Mouse (Mus musculus): Measurements from ENCODE around the gene Casc4. TPM values are rescaled to one million over a fixed set of nuclear protein-coding genes. Genes with fewer than 3 reads are reported as not detected.
A peak's percentile ranks its signal among the peaks of the same experiment; 100 is the strongest.

Casc4 gene
- polyA plus RNA-seq, 1 experiment from 2014 or later = 4.9 TPM

GRCm38 (mm10) chr2:121943364-121943763, 76.6 kb downstream of the Casc4 start:
- Histone ChIP-seq H3K9me3 (ENCODE audit: low read length) (no peaks in the 10 kb centered on the region), H3K4me1 (ENCODE audit: insufficient read depth) (no peaks in the 10 kb centered on the region), H3K4me2 (ENCODE audit: low read depth, low read length) (no peak overlapping the region), H3K36me3 (replicated peaks; ENCODE audit: insufficient read depth, low read length) (no peaks in the 10 kb centered on the region), H3K27me3 (ENCODE audit: insufficient read depth, low read length) (no peaks in the 10 kb centered on the region), H3K4me3 (ENCODE audit: low read depth, low read length) (no peak overlapping the region), H3K9ac (replicated peaks) (no peak overlapping the region), H3K27ac (ENCODE audit: low read depth) (no peak overlapping the region)
- ATAC-seq (no peak), DNase-seq (no peak)
- TF ChIP-seq EP300 (IDR thresholded peaks at IDR 0.05; ENCODE audit: low read depth) (no peak), CTCF (IDR thresholded peaks at IDR 0.05; ENCODE audit: low read depth) (no peak)
- WGBS (ENCODE audit: insufficient replicate concordance) = 75% methylated on average over 3 of the region's 3 CpGs

DNA sequence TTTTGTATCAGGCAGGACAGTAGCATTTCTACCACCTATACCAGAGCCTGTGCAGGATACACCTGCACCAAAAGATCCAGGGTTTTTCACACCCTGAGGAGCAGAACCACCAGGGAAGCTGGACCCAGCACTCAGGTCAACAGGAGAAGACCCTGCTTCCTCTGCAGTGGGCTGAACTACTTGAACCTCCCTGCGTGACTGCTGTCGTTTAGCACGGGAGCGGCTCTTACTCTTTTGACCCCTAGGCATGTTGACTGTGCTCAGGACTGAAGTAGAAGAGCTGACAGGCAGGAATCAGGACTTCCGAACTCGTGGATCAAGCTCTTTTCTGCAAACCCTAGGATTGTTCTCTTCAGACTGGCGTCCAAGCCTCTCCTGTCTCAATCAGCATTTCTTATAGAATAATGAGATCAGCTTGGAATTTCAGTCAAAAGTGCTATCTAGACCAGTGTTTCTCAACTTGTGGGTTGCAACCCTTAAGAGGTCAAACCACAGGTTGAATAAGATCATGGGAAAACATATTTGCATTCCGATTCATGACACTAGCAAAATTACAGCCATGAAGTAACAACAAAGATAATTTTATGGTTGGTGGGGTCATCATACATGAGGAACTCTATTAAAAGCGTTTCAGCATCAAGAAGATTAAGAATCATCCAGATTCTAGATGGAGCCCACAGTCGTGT, 88.3 kb downstream of the Casc4 start:
- H3K27me3 ChIP-seq (ENCODE audit: insufficient read depth, low read length) = no peaks in the 10 kb centered on the region
- TF ChIP-seq CTCF (IDR thresholded peaks at IDR 0.05; ENCODE audit: low read depth) (no peak), EP300 (IDR thresholded peaks at IDR 0.05; ENCODE audit: low read depth) (no peak)
- WGBS (ENCODE audit: insufficient replicate concordance) = 16% methylated on average over 10 of the region's 10 CpGs
- peak overlapping the region; percentile 91 for H3K4me3 ChIP-seq (ENCODE audit: low read depth, low read length)
- H3K9me3 ChIP-seq (ENCODE audit: low read length) = no peaks in the 10 kb centered on the region
- ATAC-seq (no peak), DNase-seq (peak; percentile 20)
- H3K4me2 ChIP-seq (ENCODE audit: low read depth, low read length) = peak overlapping the region; percentile 91
- H3K9ac ChIP-seq (replicated peaks) = peak overlapping the region; percentile 96
- no peaks in the 10 kb centered on the region for H3K36me3 ChIP-seq (replicated peaks; ENCODE audit: insufficient read depth, low read length)
- H3K4me1 ChIP-seq (ENCODE audit: insufficient read depth) = peaks cover 13% of the 10 kb centered on the region
- peak overlapping the region; percentile 96 for H3K27ac ChIP-seq (ENCODE audit: low read depth)

DNA sequence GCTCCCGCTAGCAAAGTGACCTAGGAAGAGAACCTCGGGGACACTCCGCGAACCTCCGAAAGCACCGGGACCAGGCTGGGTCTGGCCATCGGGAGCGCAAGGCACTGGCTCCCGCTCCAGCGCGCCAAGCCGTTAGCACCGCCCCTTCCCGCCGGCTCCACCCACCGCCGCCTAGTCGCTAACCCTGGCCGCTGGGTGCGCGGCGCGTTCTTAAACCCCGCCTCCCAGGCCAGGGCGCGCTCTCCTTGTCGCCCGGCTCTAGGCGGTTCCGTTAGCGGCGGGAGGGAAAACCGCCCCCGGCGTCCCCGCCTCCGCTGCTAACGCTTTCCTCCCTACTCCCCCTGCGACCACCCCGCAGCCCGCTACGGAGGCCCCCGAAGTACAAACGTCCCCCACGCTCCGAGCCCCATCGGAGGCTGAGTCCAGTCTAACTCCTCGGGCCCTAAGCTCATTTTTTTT, 89.0 kb downstream of the Casc4 start, which contains the start of the genes Ctdspl2 and Mageb3:
TSS of gene Ctdspl2 (plus strand) at position 237 of the 459 bp plus-strand sequence.
TSS of gene Mageb3 (minus strand) at position 328 of the 459 bp plus-strand sequence.
- H3K9me3 ChIP-seq (ENCODE audit: low read length) = no peaks in the 10 kb centered on the region
- peak; percentile 96 for ATAC-seq
- H3K4me2 ChIP-seq (ENCODE audit: low read depth, low read length) = peak within 1 kb of the TSS; percentile 91
- H3K9ac ChIP-seq (replicated peaks) = peak within 1 kb of the TSS; percentile 96
- H3K27ac ChIP-seq (ENCODE audit: low read depth) = peak within 1 kb of the TSS; percentile 96
- peaks cover 3% of the 10 kb centered on the region; the same call in 1 of the 2 replicates for H3K36me3 ChIP-seq (replicated peaks; ENCODE audit: insufficient read depth, low read length)
- WGBS (ENCODE audit: insufficient replicate concordance) = 1% methylated on average over 45 of the region's 48 CpGs
- TF ChIP-seq CTCF (IDR thresholded peaks at IDR 0.05; ENCODE audit: low read depth) (peak; percentile 39), EP300 (IDR thresholded peaks at IDR 0.05; ENCODE audit: low read depth) (no peak)
- DNase-seq = peak; percentile 98
- peaks cover 13% of the 10 kb centered on the region for H3K4me1 ChIP-seq (ENCODE audit: insufficient read depth)
- H3K27me3 ChIP-seq (ENCODE audit: insufficient read depth, low read length) = no peaks in the 10 kb centered on the region
- H3K4me3 ChIP-seq (ENCODE audit: low read depth, low read length) = peak within 1 kb of the TSS; percentile 91

- peaks cover 6% of the 10 kb centered on the region; the same call in 1 of the 2 replicates for H3K36me3 ChIP-seq (replicated peaks; ENCODE audit: insufficient read depth, low read length)
- peaks cover 13% of the 10 kb centered on the region for H3K4me1 ChIP-seq (ENCODE audit: insufficient read depth)
- H3K27ac ChIP-seq (ENCODE audit: low read depth) = peak overlapping the region; percentile 96
- peak; percentile 95 for ATAC-seq
- no peaks in the 10 kb centered on the region for H3K27me3 ChIP-seq (ENCODE audit: insufficient read depth, low read length)
- peak overlapping the region; percentile 91 for H3K4me3 ChIP-seq (ENCODE audit: low read depth, low read length)
- no peaks in the 10 kb centered on the region for H3K9me3 ChIP-seq (ENCODE audit: low read length)
- TF ChIP-seq CTCF (IDR thresholded peaks at IDR 0.05; ENCODE audit: low read depth) (no peak), EP300 (IDR thresholded peaks at IDR 0.05; ENCODE audit: low read depth) (peak; percentile 58)
- peak overlapping the region; percentile 96 for H3K9ac ChIP-seq (replicated peaks)
- peak overlapping the region; percentile 91 for H3K4me2 ChIP-seq (ENCODE audit: low read depth, low read length)
- DNase-seq = peak; percentile 97
- 1% methylated on average over 44 of the region's 47 CpGs for WGBS (ENCODE audit: insufficient replicate concordance)
Observed at GRCm38 (mm10) chr2:121956224-121957018, 89.7 kb downstream of the Casc4 start.

DNA sequence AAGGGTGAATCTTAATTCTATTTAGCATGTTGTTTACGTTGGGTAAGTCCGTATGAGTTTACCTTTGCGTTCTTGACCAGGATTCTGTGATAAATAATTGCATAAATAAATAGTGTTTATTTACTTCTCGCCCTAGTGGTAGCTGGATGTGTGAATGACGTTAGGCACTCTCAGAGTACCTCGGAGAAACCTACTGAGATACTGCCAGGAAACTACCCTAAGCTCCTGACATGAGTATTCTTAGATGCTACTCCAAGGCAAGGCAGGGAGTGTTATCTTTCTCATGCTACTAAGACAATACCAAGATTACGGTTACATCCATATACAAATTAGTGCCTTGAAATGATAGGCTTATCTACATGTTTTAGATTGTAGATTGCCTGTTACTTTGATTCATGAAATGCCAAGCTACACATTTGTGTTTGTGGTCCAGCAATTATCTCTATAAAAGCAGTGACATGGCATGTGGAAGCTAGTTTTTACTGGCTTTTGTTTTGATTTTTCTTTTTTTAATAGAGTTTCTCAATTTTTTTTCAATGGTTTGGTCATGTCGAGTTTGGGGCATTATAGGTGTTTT, 90.5 kb downstream of the Casc4 start:
- Histone ChIP-seq H3K4me2 (ENCODE audit: low read depth, low read length) (peak overlapping the region; percentile 91), H3K27me3 (ENCODE audit: insufficient read depth, low read length) (no peaks in the 10 kb centered on the region), H3K4me1 (ENCODE audit: insufficient read depth) (peaks cover 13% of the 10 kb centered on the region), H3K9me3 (ENCODE audit: low read length) (no peaks in the 10 kb centered on the region), H3K36me3 (replicated peaks; ENCODE audit: insufficient read depth, low read length) (peaks cover 10% of the 10 kb centered on the region), H3K27ac (ENCODE audit: low read depth) (peak overlapping the region; percentile 96; the same call in 1 of the 2 replicates), H3K4me3 (ENCODE audit: low read depth, low read length) (peak overlapping the region; percentile 91), H3K9ac (replicated peaks) (peak overlapping the region; percentile 96)
- DNase-seq = no peak
- no peak for TF ChIP-seq CTCF (IDR thresholded peaks at IDR 0.05; ENCODE audit: low read depth)
- no peak for TF ChIP-seq EP300 (IDR thresholded peaks at IDR 0.05; ENCODE audit: low read depth)
- WGBS (ENCODE audit: insufficient replicate concordance) = 5% methylated on average over 8 of the region's 8 CpGs
- ATAC-seq = no peak

Other genes starting within 250 kb of the Casc4 start
- gene Frmd5, start 59.9 kb upstream of the Casc4 start, polyA plus RNA-seq (2015; fragmentation: Nextera tagmentation; extraction: Ambion mirVana) = 0.09 and 0.18 TPM in 2 replicates
- gene Ctdspl2, start 89.0 kb downstream of the Casc4 start, polyA plus RNA-seq (2015; fragmentation: Nextera tagmentation; extraction: Ambion mirVana) = 10.8 and 12.1 TPM in 2 replicates
- gene Mageb3, start 89.1 kb downstream of the Casc4 start, polyA plus RNA-seq (2015; fragmentation: Nextera tagmentation; extraction: Ambion mirVana) = 0.06 TPM in 1 of 2 replicates, not detected in the other
- gene Eif3j1, start 161.6 kb downstream of the Casc4 start, polyA plus RNA-seq (2015; fragmentation: Nextera tagmentation; extraction: Ambion mirVana) = 9.8 and 10.3 TPM in 2 replicates

Measured in liver, postnatal 0 days (tissue).